14 mouse cellular contexts compared by ENCODE assay signal in genomic region chr1:54074456-54074855, GRCm38 (mm10).
A peak's percentile ranks its signal among the peaks of the same experiment; 100 is the strongest.
DNase-seq lines count a peak whose midpoint lies in the region; TF ChIP-seq lines count a peak whose summit lies in the region.
"Had no signal": no experiment of that assay in that cellular context is flagged by ENCODE, and none has a peak within 500 bp of the region (broad histone marks: within the 10 kb centered on the region; RNA-seq: fewer than 3 reads in every experiment).

No protein-coding gene starts in this region.

- TF ChIP-seq CTCF in cerebellum, adult 2 months (IDR thresholded peaks at IDR 0.05; ENCODE audit: borderline replicate concordance, insufficient read depth, low read depth, low read length), result no peak

- 41% methylated on average over 1 of the region's 1 CpGs for WGBS in cerebellum, adult 2 months

- H3K27me3 ChIP-seq in cerebellum, adult 2 months (ENCODE audit: control insufficient read depth, insufficient read depth, low read length), result no peaks in the 10 kb centered on the region
- H3K27me3 ChIP-seq: forebrain, embryonic 15.5 days; hindbrain, embryonic 15.5 days had no signal

- H3K27ac ChIP-seq in cerebellum, adult 2 months (ENCODE audit: insufficient read depth, low read length), result no peak overlapping the region
- H3K27ac ChIP-seq: forebrain, embryonic 15.5 days; hindbrain, embryonic 15.5 days; midbrain, embryonic 10.5 days had no signal

- H3K4me1 ChIP-seq in cerebellum, adult 2 months (ENCODE audit: control insufficient read depth, insufficient read depth, low read length), result peaks cover 3% of the 10 kb centered on the region; the same call in 1 of the 2 replicates
- H3K4me1 ChIP-seq: forebrain, embryonic 15.5 days; hindbrain, embryonic 15.5 days; midbrain, embryonic 10.5 days had no signal

- H3K4me3 ChIP-seq in cerebellum, adult 2 months (replicated peaks; ENCODE audit: insufficient read depth, low read depth, low read length), result no peak overlapping the region
- H3K4me3 ChIP-seq: forebrain, embryonic 15.5 days; hindbrain, embryonic 15.5 days; midbrain, embryonic 10.5 days had no signal

- DNase-seq in gastrocnemius, adult 18-20 months (ENCODE audit: low spot score), result peak; percentile 35
- no peak for DNase-seq in gastrocnemius, postnatal 4 days (ENCODE audit: low spot score in 2 of 2)
- DNase-seq in ovary, postnatal 36 days (ENCODE audit: low spot score), result peak; percentile 9
- no peak for DNase-seq in ovary, postnatal 14 days (ENCODE audit: low spot score)
- peak; percentile 14 to 47 for DNase-seq in gastrocnemius, adult 8-10 months (ENCODE audit: low spot score in 2 of 2)
- no peak for DNase-seq in cerebellum, adult 2 months
- no peak for DNase-seq in yolk sac, embryonic 10.5 days (ENCODE audit: low spot score)
- DNase-seq: cerebellum, adult 8-10 months; layer of hippocampus, postnatal 36 days; lung, adult 18-20 months; lung, postnatal 4 days had no signal

- TF ChIP-seq POLR2A in cerebellum, adult 2 months (IDR thresholded peaks at IDR 0.05; ENCODE audit: borderline replicate concordance, insufficient read depth, low read length), result no peak

Comparison
In these comparisons a context has a peak if more than half of its experiments do, and no peak if none do; other contexts are left out.
1. DNase-seq: peak in gastrocnemius, adult 18-20 months (single experiment), ovary, postnatal 36 days (single experiment) and gastrocnemius, adult 8-10 months (2 of 2); none in gastrocnemius, postnatal 4 days (0 of 2), ovary, postnatal 14 days (single experiment), cerebellum, adult 2 months (0 of 2) and yolk sac, embryonic 10.5 days (single experiment).